Mouse (Mus musculus) embryonic facial prominence, embryonic 14.5 days (tissue): ENCODE measurements around the gene Strn. TPM values are rescaled to one million over a fixed set of nuclear protein-coding genes. Genes with fewer than 3 reads are reported as not detected.

Source experiments
- ATAC-seq: fragments of 200-750 bp; cut with Nextera tagmentation; 2 replicates; pipeline ENCODE4 v1.8.0; 2017; ENCODE audit warnings: low read depth, moderate number of reproducible peaks, moderate TSS enrichment
- DNase-seq: peaks from one replicate; pipeline ENCODE4 v3.0.0-alpha.2; 2015; ENCODE audit warnings: low spot score
- H3K27ac ChIP-seq: fragments of 300-500 bp; sonication (generic); replicated peaks from 2 replicates; pipeline ENCODE4 v1.5.1; 2014; ENCODE audit warnings: low read depth, mild to moderate bottlenecking, low read length, moderate library complexity
- H3K27me3 ChIP-seq: fragments of 300-500 bp; sonication (generic); replicated peaks from 2 replicates; pipeline ENCODE4 v1.6.1; 2014; ENCODE audit warnings: low read length; ENCODE audit not compliant: control insufficient read depth, insufficient read depth
- H3K36me3 ChIP-seq: fragments of 300-500 bp; sonication (generic); 2 replicates; pipeline ENCODE4 v1.6.1; 2014; ENCODE audit warnings: low read length, mixed read lengths; ENCODE audit not compliant: control insufficient read depth, insufficient read depth
- H3K4me1 ChIP-seq: fragments of 300-500 bp; sonication (generic); 2 replicates; pipeline ENCODE4 v1.6.1; 2014; ENCODE audit warnings: antibody characterized with exemption, low read length; ENCODE audit not compliant: control insufficient read depth, insufficient read depth
- H3K4me2 ChIP-seq: fragments of 300-500 bp; sonication (generic); 2 replicates; pipeline ENCODE4 v1.6.1; 2014; ENCODE audit warnings: low read depth, mild to moderate bottlenecking, low read length, moderate library complexity, mixed read lengths
- H3K4me3 ChIP-seq: fragments of 300-500 bp; sonication (generic); 2 replicates; pipeline ENCODE4 v1.5.1; 2014; ENCODE audit warnings: low read depth, mild to moderate bottlenecking, low read length
- H3K9ac ChIP-seq: fragments of 300-500 bp; sonication (generic); 2 replicates; pipeline ENCODE4 v1.6.1; 2014; ENCODE audit warnings: low read depth, mild to moderate bottlenecking, low read length, moderate library complexity, mixed read lengths
- H3K9me3 ChIP-seq: fragments of 300-500 bp; sonication (generic); 2 replicates; pipeline ENCODE4 v1.6.1; 2016; ENCODE audit warnings: low read length; ENCODE audit not compliant: control insufficient read depth
- WGBS: fragments of 180-500 bp; shearing (Covaris S2); extraction: QIAGEN DNeasy Blood & Tissue Kit; methylation state at CpG from one replicate; pipeline ENCODE4 v1.1.7; 2014; 5-methylcytosine and 5-hydroxymethylcytosine counted together
- polyA plus RNA-seq: library from polyadenylated mRNA; unstranded; fragments of >200 nt; fragmentation: Nextera tagmentation; extraction: Ambion mirVana; gene quantifications from 2 replicates; pipeline ENCODE4 v1.2.1, GENCODE M21; 2014

Gene Strn
- polyA plus RNA-seq, 1 experiment from 2014 or later: 6.9 TPM

GRCm38 (mm10) chr17:78732056-78732455, 4.9 kb downstream of the Strn start:
- Histone ChIP-seq H3K4me1 (peaks cover 16% of the 10 kb centered on the region), H3K9me3 (no peaks in the 10 kb centered on the region), H3K4me3 (no peak overlapping the region), H3K27ac (no peak overlapping the region), H3K36me3 (no peaks in the 10 kb centered on the region), H3K4me2 (no peak overlapping the region), H3K27me3 (no peaks in the 10 kb centered on the region), H3K9ac (no peak overlapping the region)
- WGBS: 45% methylated on average over 1 of the region's 1 CpGs
- DNase-seq: no peak
- no peak for ATAC-seq

- no peak overlapping the region for H3K27ac ChIP-seq
- no peaks in the 10 kb centered on the region for H3K9me3 ChIP-seq
- H3K27me3 ChIP-seq: no peaks in the 10 kb centered on the region
- DNase-seq (peak; percentile 51), ATAC-seq (peak; percentile 62; the same call in 1 of the 2 replicates)
- H3K4me2 ChIP-seq: no peak overlapping the region
- no peak overlapping the region for H3K9ac ChIP-seq
- H3K36me3 ChIP-seq: no peaks in the 10 kb centered on the region
- 63% methylated on average over 14 of the region's 14 CpGs for WGBS
- no peaks in the 10 kb centered on the region for H3K4me1 ChIP-seq
- H3K4me3 ChIP-seq: no peak overlapping the region
These were observed 10.1 kb downstream of the Strn start for GRCm38 (mm10) chr17:78726746-78727449.

- H3K4me3 ChIP-seq: no peak overlapping the region
- ATAC-seq: no peak
- 41% methylated on average over 6 of the region's 6 CpGs for WGBS
These were observed 12.4 kb downstream of the Strn start for GRCm38 (mm10) chr17:78724461-78725055.

GRCm38 (mm10) chr17:78721690-78722089, 15.3 kb downstream of the Strn start:
- Histone ChIP-seq H3K27ac (no peak overlapping the region), H3K4me3 (no peak overlapping the region), H3K4me1 (no peaks in the 10 kb centered on the region), H3K36me3 (peaks cover 5% of the 10 kb centered on the region), H3K27me3 (no peaks in the 10 kb centered on the region), H3K9me3 (0 out of 2 replicates have a peak, but pooled peaks cover 5% of the 10 kb centered on the region), H3K4me2 (no peak overlapping the region), H3K9ac (no peak overlapping the region)
- ATAC-seq: no peak
- no peak for DNase-seq
- WGBS: 82% methylated on average over 7 of the region's 7 CpGs

More at GRCm38 (mm10) chr17:78724461-78725055, 12.4 kb downstream of the Strn start:
- Histone ChIP-seq H3K27ac (no peak overlapping the region), H3K9me3 (no peaks in the 10 kb centered on the region), H3K4me1 (no peaks in the 10 kb centered on the region), H3K9ac (no peak overlapping the region), H3K36me3 (no peaks in the 10 kb centered on the region), H3K27me3 (no peaks in the 10 kb centered on the region), H3K4me2 (no peak overlapping the region)
- DNase-seq: peak; percentile 39

DNA sequence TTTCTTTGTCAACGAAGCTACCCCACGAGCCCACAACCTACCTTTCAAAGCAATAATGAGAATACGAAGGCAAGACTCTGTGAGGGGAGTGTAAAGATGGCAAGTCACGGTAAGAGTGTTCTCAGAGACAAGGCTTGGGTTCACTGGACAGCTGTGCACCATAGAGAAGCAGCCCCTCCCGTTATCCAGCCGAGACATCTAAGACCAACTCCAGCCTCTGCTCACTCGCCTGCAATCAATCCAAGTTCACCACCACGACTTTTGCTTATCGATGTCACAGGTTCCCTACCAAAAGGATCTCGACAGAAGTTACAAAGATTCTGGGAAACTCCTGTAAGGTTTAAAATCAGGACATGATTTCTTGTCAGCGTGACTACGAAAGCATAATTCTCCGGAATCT, 17.9 kb downstream of the Strn start:
- Histone ChIP-seq H3K36me3 (peaks cover 5% of the 10 kb centered on the region), H3K4me2 (no peak overlapping the region), H3K9me3 (0 out of 2 replicates have a peak, but pooled peaks cover 5% of the 10 kb centered on the region), H3K27me3 (no peaks in the 10 kb centered on the region), H3K9ac (no peak overlapping the region), H3K4me1 (0 out of 2 replicates have a peak, but pooled peaks cover 4% of the 10 kb centered on the region), H3K27ac (no peak overlapping the region), H3K4me3 (no peak overlapping the region)
- ATAC-seq: no peak
- DNase-seq: no peak
- WGBS: 84% methylated on average over 13 of the region's 13 CpGs

DNA sequence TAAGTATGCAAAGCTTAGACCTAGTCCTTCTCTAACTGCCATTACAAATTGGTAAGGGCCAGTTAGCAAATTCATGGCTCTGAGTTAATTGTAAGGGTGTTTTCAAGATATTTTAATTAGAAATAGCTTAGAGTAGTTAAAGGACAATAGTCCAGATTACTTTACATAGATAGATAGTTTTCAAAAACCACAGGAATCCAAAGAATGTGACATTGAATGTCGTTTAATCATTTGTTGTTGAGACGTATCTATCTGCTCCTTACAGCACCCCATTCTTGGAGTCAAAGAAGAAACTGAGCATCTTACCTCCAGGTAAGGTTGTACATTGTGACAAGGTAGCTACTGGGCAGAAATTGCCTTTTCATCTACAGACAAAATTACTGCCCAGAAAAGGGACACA, 26.7 kb downstream of the Strn start:
- ATAC-seq: no peak
- Histone ChIP-seq H3K9me3 (peaks cover 7% of the 10 kb centered on the region; the same call in 1 of the 2 replicates), H3K4me1 (no peaks in the 10 kb centered on the region), H3K4me2 (no peak overlapping the region), H3K27me3 (no peaks in the 10 kb centered on the region), H3K36me3 (0 out of 2 replicates have a peak, but pooled peaks cover 5% of the 10 kb centered on the region), H3K4me3 (no peak overlapping the region), H3K27ac (no peak overlapping the region), H3K9ac (no peak overlapping the region)
- no peak for DNase-seq
- 56% methylated on average over 2 of the region's 2 CpGs for WGBS

DNA sequence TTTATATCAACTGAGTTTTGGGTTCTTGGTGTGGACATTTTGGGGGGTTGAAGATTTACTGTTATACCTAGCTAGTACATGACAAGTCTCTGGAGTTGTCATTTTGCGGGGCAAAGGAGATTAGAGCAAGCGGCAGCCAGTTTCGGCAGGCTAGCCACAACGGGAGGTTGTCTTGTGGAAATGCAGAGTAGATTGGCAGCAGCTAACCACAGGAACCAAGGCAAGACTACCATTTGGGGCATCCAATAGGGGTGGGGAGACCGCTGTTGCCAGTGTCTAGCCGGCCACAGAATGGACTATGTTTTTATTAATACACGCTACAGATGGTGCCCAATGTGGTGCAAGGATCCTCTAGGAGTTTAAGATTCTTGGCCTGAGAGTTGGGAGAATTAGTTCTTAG, 28.6 kb downstream of the Strn start:
- ATAC-seq (no peak), DNase-seq (peak; percentile 16)
- Histone ChIP-seq H3K4me2 (no peak overlapping the region), H3K27ac (no peak overlapping the region), H3K4me3 (no peak overlapping the region), H3K9ac (no peak overlapping the region), H3K27me3 (no peaks in the 10 kb centered on the region), H3K9me3 (peaks cover 7% of the 10 kb centered on the region; the same call in 1 of the 2 replicates), H3K4me1 (no peaks in the 10 kb centered on the region), H3K36me3 (0 out of 2 replicates have a peak, but pooled peaks cover 5% of the 10 kb centered on the region)
- 78% methylated on average over 7 of the region's 7 CpGs for WGBS

DNA sequence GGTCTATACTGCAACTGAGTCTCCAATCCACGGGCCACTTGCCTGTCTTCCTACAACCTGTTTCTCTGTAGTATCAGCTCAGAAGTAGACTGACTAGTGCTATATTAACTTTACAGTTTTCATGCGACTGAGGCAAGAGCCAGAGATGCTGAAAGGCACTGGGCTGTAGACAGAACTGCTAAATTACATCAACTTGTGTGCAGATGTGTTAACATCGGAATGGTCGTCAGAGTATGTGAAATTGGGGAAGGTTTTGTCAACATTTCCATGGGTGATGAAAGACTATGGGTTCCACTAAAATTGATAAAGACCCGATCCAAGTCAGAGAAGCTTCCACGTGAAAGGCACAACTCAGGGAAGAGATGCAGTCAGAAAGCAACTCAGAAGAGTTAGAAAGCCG, 34.0 kb downstream of the Strn start:
- Histone ChIP-seq H3K4me2 (no peak overlapping the region), H3K9ac (no peak overlapping the region), H3K36me3 (0 out of 2 replicates have a peak, but pooled peaks cover 13% of the 10 kb centered on the region), H3K4me1 (no peaks in the 10 kb centered on the region), H3K27me3 (no peaks in the 10 kb centered on the region), H3K27ac (no peak overlapping the region), H3K9me3 (peaks cover 7% of the 10 kb centered on the region; the same call in 1 of the 2 replicates), H3K4me3 (no peak overlapping the region)
- ATAC-seq (no peak), DNase-seq (no peak)
- WGBS: 87% methylated on average over 7 of the region's 7 CpGs
